Mouse (Mus musculus) gastrocnemius, adult 2 months (tissue): ENCODE data around the gene Gpc3. TPM values are rescaled to one million over a fixed set of nuclear protein-coding genes. Genes with fewer than 3 reads are reported as not detected.

ENCODE experiments used
- DNase-seq: peaks from one replicate; pipeline ENCODE4 v3.0.0; 2022
- H3K27ac ChIP-seq: fragments of 200-600 bp; 2 replicates; pipeline ENCODE4 v1.8.1; 2022; ENCODE audit warnings: mild to moderate bottlenecking
- H3K4me3 ChIP-seq: fragments of 200-600 bp; 2 replicates; pipeline ENCODE4 v1.8.1; 2022; ENCODE audit warnings: mild to moderate bottlenecking, moderate library complexity
- CTCF ChIP-seq: fragments of 200-600 bp; IDR thresholded peaks from 2 replicates; pipeline ENCODE4 v1.8.1; 2022; ENCODE audit warnings: antibody characterized with exemption, mild to moderate bottlenecking, moderate library complexity
- intact Hi-C: fragments of 180-260 bp; cut with DNase I; formaldehyde crosslinking; loops from one replicate; pipeline ENCODE4 v1.15.1; 2025
- total RNA-seq, 2 experiments: library from RNA; stranded (reverse); gene quantifications; 2 replicates each; pipeline ENCODE4 v1.2.3; 2021

Gpc3 gene
- total RNA-seq, 2 experiments from 2014 or later, result 4.9 to 7.6 TPM

- H3K4me3 ChIP-seq, result no peak overlapping the region
- no peak for TF ChIP-seq CTCF
- no peak overlapping the region for H3K27ac ChIP-seq
- DNase-seq, result no peak
- intact Hi-C loops, result no loop called here
These were observed 2.4 kb upstream of the Gpc3 start for GRCm38 (mm10) chrX:52616152-52616551.

GRCm38 (mm10) chrX:52614031-52614381, 256 bp upstream of the Gpc3 start:
- 0 out of 2 replicates have a peak, but pooled peaks have one; percentile 0 for TF ChIP-seq CTCF
- Histone ChIP-seq H3K4me3 (peak overlapping the region; percentile 68), H3K27ac (no peak overlapping the region)
- intact Hi-C loops, result no loop called here
- DNase-seq, result no peak

DNA sequence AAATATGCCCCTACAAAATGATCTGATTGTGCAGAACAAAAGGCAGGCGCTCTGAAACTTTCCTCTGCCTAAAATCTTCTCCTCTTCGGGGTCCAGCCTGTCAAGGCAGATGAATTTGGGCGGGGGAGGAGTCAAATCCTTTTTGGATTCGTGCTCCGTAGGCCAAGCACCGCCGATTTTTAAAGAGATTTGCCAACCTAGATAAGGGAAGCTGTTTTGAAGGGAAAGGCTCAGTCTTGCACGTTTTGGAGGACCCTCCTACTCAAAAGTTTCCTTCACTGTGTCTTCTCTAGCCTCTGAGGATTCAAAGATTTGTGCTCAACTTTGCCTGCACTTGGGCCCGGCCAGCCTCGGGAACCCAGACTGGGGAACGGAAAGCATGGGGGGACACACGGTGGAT, 944 bp downstream of the Gpc3 start:
- Histone ChIP-seq H3K4me3 (peak overlapping the region; percentile 68), H3K27ac (no peak overlapping the region)
- peak; percentile 20 for DNase-seq
- TF ChIP-seq CTCF, result no peak
- intact Hi-C loops, result no loop called here

- no peak overlapping the region for H3K27ac ChIP-seq
- TF ChIP-seq CTCF, result no peak
- intact Hi-C loops, result no loop called here
These were observed 1.6 kb downstream of the Gpc3 start for GRCm38 (mm10) chrX:52611987-52612670.

DNA sequence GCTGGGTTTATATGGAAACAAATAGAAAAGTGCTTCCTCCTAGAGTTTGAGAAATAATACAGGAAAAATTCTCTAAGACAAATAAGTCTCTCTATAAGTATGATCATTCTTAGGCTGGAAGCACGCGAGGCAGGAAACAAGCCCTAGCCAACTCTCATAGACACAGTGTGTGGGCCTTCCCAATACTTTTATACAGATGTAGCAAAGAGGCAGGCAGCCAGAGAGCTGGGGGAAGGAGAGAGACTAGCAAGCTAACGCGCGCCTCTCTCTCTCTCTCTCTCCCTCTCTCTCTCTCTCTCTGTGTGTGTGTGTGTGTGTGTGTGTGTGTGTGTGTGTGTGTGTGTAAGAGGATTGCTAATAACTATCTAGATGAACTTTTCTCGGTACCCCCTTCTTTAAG, 2.2 kb downstream of the Gpc3 start:
- intact Hi-C loops, result no loop called here
- Histone ChIP-seq H3K27ac (no peak overlapping the region), H3K4me3 (no peak overlapping the region)
- TF ChIP-seq CTCF, result no peak
- no peak for DNase-seq

More at GRCm38 (mm10) chrX:52611987-52612670, 1.6 kb downstream of the Gpc3 start:
- peak overlapping the region; percentile 68 for H3K4me3 ChIP-seq
- peak; percentile 27 for DNase-seq

DNA sequence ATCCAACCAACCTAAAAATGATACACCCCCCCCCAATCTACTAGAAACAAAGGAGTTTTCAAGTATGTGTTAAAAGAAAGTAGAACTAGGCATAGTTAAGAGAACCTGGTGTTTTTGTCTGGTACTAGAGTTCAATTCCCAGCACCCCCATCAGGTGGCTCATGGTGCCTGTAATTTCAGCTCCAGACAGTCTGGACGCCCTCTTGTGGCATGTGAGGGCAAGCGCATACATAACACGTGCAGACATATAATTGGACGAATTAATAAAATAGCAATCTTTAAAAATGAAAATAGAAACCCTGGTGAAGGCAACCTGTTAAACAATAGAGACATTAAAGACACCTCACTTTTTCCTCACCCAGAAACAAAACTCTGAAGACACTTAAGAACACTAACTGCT, 10.6 kb downstream of the Gpc3 start:
- TF ChIP-seq CTCF, result no peak; the same call in 1 of the 2 replicates
- DNase-seq, result no peak
- intact Hi-C loops, result no loop called here
- Histone ChIP-seq H3K27ac (no peak overlapping the region), H3K4me3 (no peak overlapping the region)

DNA sequence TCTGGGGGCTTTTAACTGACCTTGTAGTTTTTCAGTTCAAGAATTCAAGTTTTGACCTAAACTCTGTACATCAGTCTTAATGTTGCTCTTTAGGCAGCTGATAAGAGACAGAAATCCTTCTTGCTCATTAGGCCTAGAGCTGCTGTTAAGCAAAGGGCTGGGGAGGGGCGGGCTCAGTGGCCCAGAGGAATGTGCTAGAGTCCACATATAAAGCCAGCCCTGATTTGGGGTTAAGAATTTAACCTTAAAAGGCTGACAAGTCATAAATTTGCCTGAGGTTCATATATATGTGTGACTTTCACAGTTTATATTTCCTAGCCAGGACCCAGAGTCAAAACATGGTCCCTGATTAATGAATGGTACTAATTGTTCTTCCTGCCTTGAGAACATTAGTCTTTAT, 14.5 kb downstream of the Gpc3 start:
- Histone ChIP-seq H3K27ac (no peak overlapping the region), H3K4me3 (no peak overlapping the region)
- intact Hi-C loops, result no loop called here
- no peak for DNase-seq
- no peak for TF ChIP-seq CTCF

GRCm38 (mm10) chrX:52587671-52588070, 26.1 kb downstream of the Gpc3 start:
- Histone ChIP-seq H3K27ac (no peak overlapping the region), H3K4me3 (no peak overlapping the region)
- TF ChIP-seq CTCF, result peak; percentile 35; the same call in 1 of the 2 replicates
- intact Hi-C loops, result no loop called here
- DNase-seq, result no peak

DNA sequence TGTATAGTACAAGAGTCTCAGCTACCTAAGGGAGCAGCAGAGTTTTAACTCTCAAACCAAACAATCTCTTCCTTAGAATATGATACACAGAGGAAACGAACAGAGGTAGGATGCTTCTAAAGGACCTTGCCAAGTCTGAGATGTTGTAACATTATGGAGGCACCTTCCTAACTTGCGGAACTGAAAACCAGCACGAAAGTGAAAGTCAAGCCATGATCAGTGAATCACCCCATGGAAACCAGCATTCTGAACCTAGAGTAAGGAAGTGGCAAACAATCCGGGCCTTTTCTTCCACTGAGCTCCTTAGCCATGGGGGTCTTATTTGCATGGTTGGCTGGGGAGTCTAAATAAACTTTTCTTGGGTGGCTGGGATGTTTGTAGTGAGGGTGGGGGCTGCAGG, 53.8 kb downstream of the Gpc3 start:
- intact Hi-C loops, result no loop called here
- Histone ChIP-seq H3K4me3 (no peak overlapping the region), H3K27ac (no peak overlapping the region)
- no peak for DNase-seq
- TF ChIP-seq CTCF, result no peak

DNA sequence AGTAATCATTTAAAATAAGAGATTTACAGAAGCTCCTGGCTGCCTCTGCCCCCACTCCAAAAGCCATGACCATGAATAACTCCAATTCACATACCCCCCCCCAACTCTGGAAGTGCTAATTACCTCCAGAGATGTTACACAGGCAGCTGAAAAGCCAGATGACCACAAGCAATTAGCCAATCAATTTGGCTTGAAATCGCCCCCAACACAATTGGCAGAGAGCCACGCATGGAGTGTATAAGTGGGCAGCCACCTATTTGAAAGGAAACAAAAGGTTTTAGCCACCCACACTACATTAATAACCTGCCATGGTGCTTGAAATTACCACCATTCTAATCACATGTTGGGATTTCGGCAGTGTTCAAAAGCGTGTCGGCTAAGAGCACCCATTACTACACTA, 55.2 kb downstream of the Gpc3 start:
- no peak for DNase-seq
- H3K27ac ChIP-seq, result no peak overlapping the region
- TF ChIP-seq CTCF, result no peak
- H3K4me3 ChIP-seq, result no peak overlapping the region
- intact Hi-C loops, result no loop called here

DNA sequence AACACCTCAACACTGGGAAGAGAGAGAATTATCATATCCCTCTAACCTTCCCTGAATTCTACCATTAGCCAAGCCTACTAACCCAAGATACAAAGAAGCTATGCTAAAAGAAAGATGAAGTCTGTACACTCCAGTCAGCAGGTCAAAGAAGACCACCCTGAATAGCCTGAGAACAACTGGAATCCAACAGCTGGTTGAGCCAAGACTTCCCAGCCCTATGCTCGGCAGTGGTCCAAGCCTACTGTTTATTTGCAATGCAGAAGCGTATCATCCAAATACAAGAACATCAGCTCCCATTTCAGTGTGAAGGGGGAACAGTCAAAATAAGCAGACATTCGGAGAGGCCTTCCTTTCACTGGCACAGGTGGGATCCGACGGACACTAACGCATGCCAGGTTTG, 56.3 kb downstream of the Gpc3 start:
- Histone ChIP-seq H3K27ac (no peak overlapping the region), H3K4me3 (no peak overlapping the region)
- DNase-seq, result peak; percentile 15
- TF ChIP-seq CTCF, result no peak
- intact Hi-C loops, result no loop called here

- no peak for TF ChIP-seq CTCF
- Histone ChIP-seq H3K27ac (no peak overlapping the region), H3K4me3 (no peak overlapping the region)
- intact Hi-C loops, result no loop called here
- no peak for DNase-seq
These were observed 62.5 kb downstream of the Gpc3 start for GRCm38 (mm10) chrX:52551296-52551695.

- Histone ChIP-seq H3K4me3 (no peak overlapping the region), H3K27ac (no peak overlapping the region)
- no peak for DNase-seq
- intact Hi-C loops, result no loop called here
- no peak for TF ChIP-seq CTCF
These were observed 69.1 kb downstream of the Gpc3 start for GRCm38 (mm10) chrX:52544623-52545022.

DNA sequence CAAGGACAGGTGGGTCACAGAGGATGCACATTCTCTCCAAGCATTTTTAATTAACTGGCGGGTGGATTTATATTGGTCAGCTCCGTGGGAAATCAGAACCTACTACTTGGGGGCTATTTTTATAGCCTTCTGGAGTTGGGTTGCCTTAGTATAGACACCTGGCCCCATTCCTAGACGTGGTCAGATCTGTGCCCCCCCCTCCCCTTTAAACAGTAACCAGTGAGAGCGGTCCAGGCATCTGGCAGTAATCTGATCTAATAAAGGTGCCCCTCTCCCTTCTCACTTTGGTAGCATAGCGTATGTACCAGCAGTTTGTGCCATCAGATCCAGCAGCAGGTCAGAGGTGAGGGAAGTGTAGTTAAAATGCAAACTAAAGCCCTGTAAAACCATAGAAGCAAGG, 76.5 kb downstream of the Gpc3 start:
- no peak overlapping the region for H3K4me3 ChIP-seq
- TF ChIP-seq CTCF, result no peak
- no peak for DNase-seq
- intact Hi-C loops, result no loop called here
- no peak overlapping the region for H3K27ac ChIP-seq
